Mouse (Mus musculus) Muller cell, postnatal 12 days (primary cell): ENCODE results near the gene Adamts6.

Source experiments
- DNase-seq: peaks from one replicate; pipeline ENCODE4 v3.0.0-alpha.2; 2015; ENCODE audit errors: inconsistent ontology term

Gene Adamts6

GRCm38 (mm10) chr13:104460287-104460686 is 172.7 kb downstream of the Adamts6 start:
- DNase-seq = peak; percentile 76

GRCm38 (mm10) chr13:104468061-104468460 is 180.4 kb downstream of the Adamts6 start:
- DNase-seq = peak; percentile 66

- DNase-seq = no peak
Observed at GRCm38 (mm10) chr13:104476285-104476956, 188.8 kb downstream of the Adamts6 start.

GRCm38 (mm10) chr13:104482426-104483089 is 194.9 kb downstream of the Adamts6 start:
- DNase-seq = no peak

- no peak for DNase-seq
Observed at GRCm38 (mm10) chr13:104483111-104483722, 195.6 kb downstream of the Adamts6 start.

- DNase-seq = no peak
Observed at GRCm38 (mm10) chr13:104491046-104491811, 203.6 kb downstream of the Adamts6 start.

- no peak for DNase-seq
Observed at GRCm38 (mm10) chr13:104493466-104493993, 205.9 kb downstream of the Adamts6 start.

- DNase-seq = no peak
Observed at GRCm38 (mm10) chr13:104494200-104494873, 206.7 kb downstream of the Adamts6 start.

GRCm38 (mm10) chr13:104497592-104497991 is 210.0 kb downstream of the Adamts6 start:
- DNase-seq = no peak

- DNase-seq = no peak
Observed at GRCm38 (mm10) chr13:104498669-104499068, 211.0 kb downstream of the Adamts6 start.

GRCm38 (mm10) chr13:104499116-104500040 is 211.7 kb downstream of the Adamts6 start:
- peak; percentile 25 for DNase-seq

GRCm38 (mm10) chr13:104502406-104502805 is 214.8 kb downstream of the Adamts6 start:
- DNase-seq = no peak

GRCm38 (mm10) chr13:104504043-104504442 is 216.4 kb downstream of the Adamts6 start:
- DNase-seq = no peak

- no peak for DNase-seq
Observed at GRCm38 (mm10) chr13:104506165-104506875, 218.7 kb downstream of the Adamts6 start.

GRCm38 (mm10) chr13:104507671-104508070 is 220.0 kb downstream of the Adamts6 start:
- DNase-seq = no peak

GRCm38 (mm10) chr13:104509561-104510493 is 222.2 kb downstream of the Adamts6 start:
- no peak for DNase-seq

GRCm38 (mm10) chr13:104510766-104511165 is 223.1 kb downstream of the Adamts6 start:
- no peak for DNase-seq

- DNase-seq = no peak
Observed at GRCm38 (mm10) chr13:104515054-104515453, 227.4 kb downstream of the Adamts6 start.
